Mouse (Mus musculus) layer of hippocampus, postnatal 36 days (tissue): ENCODE measurements around the gene Retreg3. TPM values are rescaled to one million over a fixed set of nuclear protein-coding genes. Genes with fewer than 3 reads are reported as not detected.

ENCODE experiments used
- DNase-seq, 2 experiments: peaks; one replicate each; pipeline ENCODE4 v3.0.0; 2022
- microRNA-seq, 2 experiments: library from miRNA; unstranded; fragments of <30 nt; microRNA quantifications; one replicate each; pipeline ENCODE4 v1.2.0; 2021
- total RNA-seq, 2 experiments: library from RNA; stranded (reverse); gene quantifications; 2 replicates each; pipeline ENCODE4 v1.2.3; 2021

Gene Retreg3
- total RNA-seq, 2 experiments from 2014 or later: 58.7 to 61.1 TPM

- peak in 1 of 2 experiments; percentile 62 for DNase-seq
Measured at GRCm38 (mm10) chr11:101051051-101051493, 68.6 kb downstream of the Retreg3 start.

GRCm38 (mm10) chr11:101050359-101050758, 69.3 kb downstream of the Retreg3 start:
- peak in 1 of 2 experiments; percentile 69 for DNase-seq

- DNase-seq: no peak
Measured at GRCm38 (mm10) chr11:101047502-101047901, 72.2 kb downstream of the Retreg3 start.

GRCm38 (mm10) chr11:101046440-101046839, 73.3 kb downstream of the Retreg3 start:
- DNase-seq: no peak

Small RNA genes lying within 50 kb of the gene (microRNA-seq; reads per million reads assigned to microRNA genes)
- gene Gm27626: 0 reads per million in 2 experiments

Other genes with a start within 250 kb of the Retreg3 start
- 10 to 100 TPM; 34.2 to 44.7 TPM for gene Stat3, start 180.4 kb downstream of the Retreg3 start, total RNA-seq
- 10 to 100 TPM; 12.4 to 14.5 TPM for gene Cavin1, start 149.0 kb downstream of the Retreg3 start, total RNA-seq
- gene Atp6v0a1, start 110.4 kb downstream of the Retreg3 start, total RNA-seq: 100 to 1,000 TPM; 464 to 482 TPM
- gene Naglu, start 49.9 kb downstream of the Retreg3 start, total RNA-seq: 1 to 10 TPM; 7.2 to 9.1 TPM
- gene Hsd17b1, start 41.5 kb downstream of the Retreg3 start, total RNA-seq: 1 to 10 TPM in 1 of 2 experiments, under 1 TPM in 1; 0.67 to 1.7 TPM
- 10 to 100 TPM; 27.0 to 28.0 TPM for gene Coasy, start 37.3 kb downstream of the Retreg3 start, total RNA-seq
- gene Mlx, start 32.6 kb downstream of the Retreg3 start, total RNA-seq: 10 to 100 TPM; 42.1 to 53.7 TPM
- 1 to 10 TPM; 3.6 to 3.9 TPM for gene Psmc3ip, start 24.5 kb downstream of the Retreg3 start, total RNA-seq
- 10 to 100 TPM; 39.7 to 41.8 TPM for gene Tubg1, start within 50 bp of the Retreg3 start, total RNA-seq
- gene Tubg2, start 36.0 kb upstream of the Retreg3 start, total RNA-seq: 10 to 100 TPM; 39.9 to 40.7 TPM
- 100 to 1,000 TPM; 168 to 169 TPM for gene Cntnap1, start 50.6 kb upstream of the Retreg3 start, total RNA-seq
- 10 to 100 TPM; 12.5 to 14.8 TPM for gene Plekhh3, start 51.5 kb upstream of the Retreg3 start, total RNA-seq
- not detected for gene Ccr10, start 55.5 kb upstream of the Retreg3 start, total RNA-seq
- 10 to 100 TPM; 65.9 to 77.2 TPM for gene Ezh1, start 106.6 kb upstream of the Retreg3 start, total RNA-seq
- 10 to 100 TPM; 63.7 to 68.0 TPM for gene Ramp2, start 126.1 kb upstream of the Retreg3 start, total RNA-seq
- 10 to 100 TPM; 63.0 to 66.0 TPM for gene Vps25, start 133.8 kb upstream of the Retreg3 start, total RNA-seq
- 1 to 10 TPM; 6.4 to 8.3 TPM for gene Wnk4, start 140.7 kb upstream of the Retreg3 start, total RNA-seq
- gene Cntd1, start 159.1 kb upstream of the Retreg3 start, total RNA-seq: under 1 TPM; 0.58 to 0.67 TPM
- 100 to 1,000 TPM in 1 of 2 experiments, 10 to 100 TPM in 1; 96.7 to 113 TPM for gene Coa3, start 159.2 kb upstream of the Retreg3 start, total RNA-seq
- 100 to 1,000 TPM; 217 to 238 TPM for gene Becn1, start 182.4 kb upstream of the Retreg3 start, total RNA-seq
- 100 to 1,000 TPM; 121 to 122 TPM for gene Psme3, start 196.3 kb upstream of the Retreg3 start, total RNA-seq
- 1 to 10 TPM; 8.4 to 9.7 TPM for gene Aoc2, start 205.2 kb upstream of the Retreg3 start, total RNA-seq
- gene Aoc3, start 210.7 kb upstream of the Retreg3 start, total RNA-seq: 1 to 10 TPM in 1 of 2 experiments, under 1 TPM in 1; 0.62 to 1.4 TPM
- gene G6pc, start 247.7 kb upstream of the Retreg3 start, total RNA-seq: not detected